Mouse (Mus musculus) 416B (cell line): ENCODE measurements around the gene Wwtr1.

ENCODE experiments used
- DNase-seq: peaks from one replicate; pipeline ENCODE4 v3.0.0; 2011; ENCODE audit warnings: low read depth

Wwtr1 gene

DNA sequence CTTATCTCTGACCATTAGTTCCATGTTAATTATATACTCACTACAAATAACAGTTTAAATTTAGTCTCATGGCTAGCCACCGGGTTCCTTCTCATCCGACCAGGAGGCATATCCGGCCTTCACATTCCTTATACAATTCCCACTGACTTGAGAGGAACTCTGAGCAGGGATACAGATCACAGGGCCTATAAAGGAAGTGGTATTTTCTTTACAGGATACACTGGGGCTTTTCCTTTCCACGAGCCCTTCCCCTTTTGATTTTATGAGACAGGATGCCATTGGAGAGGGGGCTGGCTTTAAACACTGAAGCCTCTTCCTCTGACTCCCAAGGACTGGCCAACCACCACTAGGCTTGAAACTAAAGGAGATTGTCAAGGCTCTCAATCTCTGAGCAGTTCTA lies 59.6 kb downstream of the Wwtr1 start:
- no peak for DNase-seq

GRCm38 (mm10) chr3:57515044-57515443 lies 60.7 kb downstream of the Wwtr1 start:
- no peak for DNase-seq

DNA sequence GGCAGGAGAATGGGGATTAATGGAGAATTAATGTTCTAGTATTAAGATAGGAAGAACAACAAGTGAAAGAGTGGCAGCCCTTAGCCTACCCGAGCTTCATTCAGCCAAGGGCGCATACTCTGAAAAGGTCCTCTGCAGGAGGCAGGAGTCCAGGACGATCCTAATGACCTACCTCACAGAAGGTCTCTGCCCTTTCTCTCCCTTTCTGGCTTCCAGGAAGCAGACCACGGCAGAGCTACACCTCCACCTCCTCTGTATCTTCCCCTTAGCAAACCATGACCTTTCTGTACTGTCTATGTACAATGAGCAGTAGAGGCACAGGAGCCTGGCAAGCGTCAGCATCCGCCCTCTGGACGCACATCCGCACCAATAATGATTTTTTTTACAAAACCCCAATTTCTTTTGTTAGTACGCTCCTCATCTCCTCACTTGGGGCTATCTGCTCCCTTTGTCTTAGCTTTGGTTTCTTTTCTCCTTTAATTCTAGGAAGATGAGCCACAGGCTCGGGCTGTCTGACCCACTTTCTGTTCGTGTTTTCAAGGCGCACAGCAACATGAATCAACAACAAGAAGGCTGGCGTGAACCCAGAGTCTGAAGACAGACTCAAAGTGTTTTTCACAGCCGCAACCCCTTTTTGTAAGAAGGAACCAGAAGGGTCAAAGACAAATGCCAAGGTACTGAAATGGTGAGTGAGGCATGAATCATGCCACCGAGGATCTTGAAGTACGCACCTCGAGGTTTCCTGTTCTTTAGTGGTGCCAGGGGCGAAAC lies 63.7 kb downstream of the Wwtr1 start:
- no peak for DNase-seq

DNA sequence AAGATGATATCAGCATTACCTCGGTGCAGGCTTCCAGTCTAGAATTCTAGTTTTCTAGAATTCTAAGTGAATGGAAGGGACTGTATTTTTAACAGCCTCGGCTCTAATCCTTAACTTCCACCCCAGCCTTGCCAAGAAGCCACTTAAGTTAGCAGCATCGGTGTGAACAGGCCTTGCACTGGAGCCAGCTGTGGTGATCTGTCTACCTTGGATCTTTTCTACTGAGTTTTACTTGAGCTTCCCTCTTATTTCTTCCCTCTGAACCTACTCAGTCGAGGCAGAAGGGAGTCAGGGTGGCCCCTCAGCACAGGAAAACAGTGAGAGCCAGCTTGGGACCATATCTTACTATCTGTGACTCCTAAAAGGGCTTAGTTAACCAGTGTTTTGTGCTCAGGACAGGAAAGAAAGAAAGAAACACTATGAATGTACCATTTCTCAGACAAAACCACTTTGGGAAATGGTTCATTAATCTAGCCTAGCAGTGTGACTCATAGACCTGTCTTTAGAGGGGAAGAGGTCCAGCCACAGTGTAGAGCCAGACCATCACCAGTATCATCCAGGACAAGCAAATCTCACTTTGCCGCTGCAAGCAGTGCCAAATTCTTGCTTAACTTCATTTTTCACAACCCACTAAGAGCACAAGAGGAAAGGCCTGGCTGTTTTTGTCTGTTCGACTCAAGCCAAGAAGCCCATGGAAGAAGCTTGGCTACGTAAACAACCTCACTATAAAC lies 65.6 kb downstream of the Wwtr1 start:
- peak; percentile 44 for DNase-seq

DNA sequence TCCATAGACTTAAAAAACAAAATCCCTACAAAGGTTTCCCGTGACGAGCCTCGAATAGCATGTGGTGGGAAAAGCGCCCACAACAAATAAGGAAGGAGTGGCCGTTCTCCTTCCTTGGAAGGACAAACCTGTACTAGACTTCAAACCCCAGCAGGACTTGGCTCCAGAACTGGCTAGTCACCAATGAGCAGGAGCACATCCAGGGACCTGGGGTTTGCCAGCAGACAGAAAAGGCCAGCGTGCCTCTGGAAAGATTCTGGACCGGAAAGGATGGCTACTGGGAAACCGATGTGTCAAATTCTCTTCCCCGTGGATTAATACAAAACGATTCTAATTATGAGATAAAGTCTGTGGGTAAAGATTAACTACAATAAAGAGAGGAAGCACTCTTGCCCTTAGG lies 69.7 kb downstream of the Wwtr1 start:
- DNase-seq: no peak

DNA sequence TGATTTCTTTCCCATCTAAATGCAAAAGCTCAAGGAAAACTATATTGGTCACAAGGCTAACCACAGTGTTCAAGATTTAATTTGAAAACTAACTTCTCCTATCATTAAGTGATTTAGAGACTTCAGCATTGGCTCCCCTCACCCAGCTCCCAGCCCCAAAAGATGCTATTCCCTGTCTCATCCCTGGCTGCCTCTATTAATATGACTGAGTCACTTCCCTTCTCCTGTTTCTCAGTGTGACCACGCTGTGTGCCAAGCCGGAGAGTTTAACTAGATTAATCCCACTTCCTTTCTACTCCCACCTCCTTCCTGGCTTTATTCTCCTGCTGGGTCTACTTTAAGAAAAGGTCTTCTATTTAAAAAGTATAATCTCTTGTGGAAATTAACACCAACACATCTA lies 71.0 kb downstream of the Wwtr1 start:
- DNase-seq: no peak

DNA sequence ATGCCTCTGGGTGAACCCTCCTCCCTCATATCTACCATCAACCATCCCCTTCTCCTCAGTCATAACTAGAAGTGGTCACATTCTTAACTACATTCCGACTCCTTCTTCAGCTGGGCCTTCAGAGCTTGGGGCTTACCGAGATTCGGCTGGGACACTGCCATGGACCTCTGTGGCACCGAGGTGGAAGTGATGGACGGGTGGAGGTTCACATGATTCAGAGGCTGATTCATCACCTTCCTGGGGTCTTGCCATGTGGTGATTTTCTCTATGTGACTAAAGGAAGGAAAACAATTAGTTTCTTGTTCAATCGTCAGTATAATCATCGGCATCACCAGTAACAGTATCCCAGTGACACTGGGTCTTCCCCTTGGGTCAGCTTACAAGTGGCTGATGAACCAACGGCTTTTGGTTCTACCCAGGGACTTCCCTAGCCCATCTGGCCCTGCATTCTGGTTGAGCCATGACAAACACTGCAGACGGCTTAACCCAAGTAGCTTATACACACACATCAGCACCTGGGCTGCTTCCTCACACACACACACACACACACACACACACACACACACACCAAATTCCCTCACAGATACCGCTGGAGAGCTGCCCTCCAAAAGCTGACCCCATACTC lies 74.0 kb downstream of the Wwtr1 start:
- DNase-seq: no peak

- DNase-seq: no peak
These were observed 74.9 kb downstream of the Wwtr1 start for GRCm38 (mm10) chr3:57500846-57501245.

GRCm38 (mm10) chr3:57497791-57498190 lies 77.9 kb downstream of the Wwtr1 start:
- DNase-seq: peak; percentile 26

- no peak for DNase-seq
These were observed 79.3 kb downstream of the Wwtr1 start for GRCm38 (mm10) chr3:57496428-57496827.

DNA sequence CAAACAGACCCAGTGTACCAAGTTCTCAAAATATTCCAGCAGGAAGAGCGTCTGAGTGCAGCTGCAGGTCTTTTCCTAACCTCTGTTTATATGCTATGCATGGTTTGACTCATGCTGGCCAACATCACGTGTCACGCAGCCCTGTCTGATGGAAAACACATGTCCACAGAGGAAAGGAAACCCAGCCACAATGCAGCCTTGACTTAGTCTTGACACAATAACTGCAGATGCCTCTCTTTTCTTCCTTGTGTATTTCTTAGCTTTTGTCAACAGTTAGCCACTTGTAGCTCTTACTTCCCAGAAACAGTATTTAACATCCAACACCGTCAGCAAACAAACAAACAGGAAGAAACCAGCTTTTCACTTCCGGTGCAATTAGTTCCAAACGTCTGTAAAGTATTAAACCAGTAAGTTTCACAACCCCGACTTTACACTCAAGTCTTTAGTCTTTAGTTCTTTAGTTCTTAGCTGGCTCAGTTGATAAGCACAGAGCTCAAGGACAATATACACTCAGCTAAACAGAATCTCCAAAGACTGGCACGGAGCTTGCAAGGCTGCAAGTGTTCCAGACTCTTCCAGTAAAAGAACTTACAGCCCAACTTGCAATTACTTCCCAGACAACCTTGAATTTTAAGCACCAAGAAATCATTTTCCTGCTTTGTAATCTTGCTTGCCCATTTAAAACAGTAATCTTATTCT lies 88.1 kb downstream of the Wwtr1 start:
- peak; percentile 17 for DNase-seq

- no peak for DNase-seq
These were observed 89.6 kb downstream of the Wwtr1 start for GRCm38 (mm10) chr3:57486068-57486467.

DNA sequence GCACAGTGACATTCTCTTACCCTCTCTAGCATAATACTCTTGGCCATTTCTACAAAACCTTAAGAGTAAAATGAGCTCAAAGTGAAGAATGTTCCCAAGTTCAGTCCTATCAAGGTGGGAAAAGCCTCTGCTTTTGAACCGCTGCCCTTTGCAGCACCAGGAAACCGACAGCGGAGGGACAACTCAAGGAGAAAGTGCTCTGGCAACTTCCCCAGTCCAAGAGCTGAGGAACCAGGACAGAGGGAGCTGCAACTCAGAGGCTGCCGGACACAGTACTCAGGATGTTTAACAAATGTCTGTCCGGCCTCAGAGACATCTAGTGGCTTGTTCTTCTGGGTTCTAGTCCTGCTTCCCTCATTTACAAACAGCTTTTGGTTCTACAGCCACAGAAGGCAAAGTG lies 93.7 kb downstream of the Wwtr1 start:
- DNase-seq: no peak

DNA sequence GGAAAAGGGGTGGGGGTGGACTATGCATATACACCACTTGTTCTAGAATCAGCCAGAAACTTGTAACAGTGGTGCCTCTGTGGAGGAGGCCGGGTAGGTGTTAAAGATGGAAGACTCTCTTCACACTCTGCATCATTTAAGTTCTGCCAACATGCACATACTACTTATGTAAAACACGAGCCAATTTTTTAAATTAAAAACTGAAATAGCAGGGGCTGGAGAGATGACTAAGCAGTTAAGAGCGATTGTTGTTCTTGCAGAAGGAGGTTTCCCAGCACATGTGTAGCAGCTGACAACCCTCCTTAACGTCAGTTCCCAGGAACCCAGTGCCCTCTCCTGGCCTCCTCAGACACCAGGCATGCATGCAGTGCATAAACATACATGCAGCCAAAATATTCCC lies 95.1 kb downstream of the Wwtr1 start:
- no peak for DNase-seq

DNA sequence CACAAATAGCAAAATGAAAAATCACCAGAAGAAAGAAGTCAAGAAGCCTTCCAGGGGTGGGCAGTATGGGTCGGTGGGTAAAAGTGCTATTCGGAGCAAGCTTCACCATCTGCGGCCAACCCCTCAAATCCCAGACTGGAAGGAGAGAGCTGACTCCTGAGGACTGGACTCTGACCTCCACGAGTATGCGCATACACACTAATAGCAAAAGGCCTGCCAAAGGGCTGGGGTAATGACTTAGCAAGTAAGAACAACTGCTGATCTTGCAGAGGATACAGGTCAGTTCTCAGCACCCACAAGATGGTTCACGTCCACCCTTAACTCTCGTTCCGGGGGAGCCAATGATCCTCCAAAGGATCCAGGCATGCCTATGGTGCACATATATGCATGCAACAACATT lies 101.3 kb downstream of the Wwtr1 start:
- no peak for DNase-seq

DNA sequence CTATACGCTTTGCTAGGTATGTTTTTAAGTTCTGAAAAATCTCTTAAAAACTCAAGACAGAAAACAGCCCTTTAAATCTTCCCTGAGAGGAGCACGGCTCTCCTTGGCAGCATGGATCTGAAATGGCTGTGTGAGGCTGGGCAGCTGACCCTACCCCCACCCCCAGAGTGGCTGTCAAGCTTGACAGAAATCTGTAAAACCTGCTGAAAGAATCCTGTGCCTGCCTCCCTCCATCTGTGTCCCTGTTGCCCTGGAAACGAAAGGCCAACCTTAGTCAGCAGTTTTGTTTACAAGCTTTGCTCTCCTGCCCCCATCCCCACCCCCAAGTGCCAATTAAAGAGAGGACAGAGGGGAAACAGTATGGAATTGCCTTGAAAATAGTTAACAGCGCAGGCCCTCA lies 103.3 kb downstream of the Wwtr1 start:
- DNase-seq: no peak

DNA sequence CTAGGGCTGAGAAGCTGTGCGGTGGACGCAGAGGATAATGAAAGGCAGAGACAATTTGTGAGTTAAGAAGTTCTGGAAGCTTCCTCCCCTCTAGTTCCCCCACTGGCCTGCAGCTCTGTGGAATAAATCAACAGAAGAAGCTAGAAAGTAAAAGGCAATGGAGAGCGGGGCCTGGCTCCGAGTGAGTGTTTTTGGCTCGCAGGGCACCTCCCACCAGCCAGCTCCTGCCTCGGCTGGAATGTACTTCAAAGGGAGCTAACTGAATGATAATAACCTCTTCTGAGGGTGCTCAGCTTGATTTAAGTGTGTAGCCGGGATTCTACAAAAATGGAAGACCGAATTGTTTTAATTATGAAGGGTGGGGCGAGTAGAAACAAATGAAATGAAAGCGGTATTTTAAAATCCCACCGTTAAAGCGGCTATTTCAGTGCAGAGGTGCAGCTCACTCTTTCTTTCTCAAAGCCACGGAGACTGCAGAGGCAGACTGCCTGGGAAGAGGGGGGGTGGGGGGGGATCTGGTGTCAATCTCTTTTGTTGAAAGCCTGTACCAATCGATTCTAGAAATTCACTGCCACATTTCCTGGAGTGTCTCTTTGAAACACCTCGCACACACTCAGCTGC lies 104.6 kb downstream of the Wwtr1 start:
- no peak for DNase-seq

DNA sequence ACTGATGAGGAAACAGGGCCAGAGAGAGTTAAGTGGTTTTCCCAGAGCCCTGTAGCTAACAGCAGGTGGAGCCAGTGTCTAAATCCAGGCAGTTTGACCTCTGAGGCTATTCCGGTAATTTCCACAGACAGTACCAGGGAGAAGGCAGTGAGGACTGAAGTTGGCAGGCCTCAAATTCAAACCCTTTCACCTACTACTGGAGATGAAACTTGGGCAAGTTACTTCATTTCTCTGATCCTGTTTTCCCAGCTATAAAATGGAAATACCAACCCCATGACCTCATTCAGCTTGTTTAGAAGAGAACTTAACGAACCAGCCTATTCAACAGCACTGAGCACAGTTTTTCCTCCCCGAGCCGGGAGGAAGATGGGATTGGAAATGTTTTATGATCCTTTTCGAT lies 105.4 kb downstream of the Wwtr1 start:
- peak; percentile 50 for DNase-seq

- no peak for DNase-seq
These were observed 106.4 kb downstream of the Wwtr1 start for GRCm38 (mm10) chr3:57469325-57469724.

GRCm38 (mm10) chr3:57466289-57466688 lies 109.4 kb downstream of the Wwtr1 start:
- DNase-seq: peak; percentile 59

DNA sequence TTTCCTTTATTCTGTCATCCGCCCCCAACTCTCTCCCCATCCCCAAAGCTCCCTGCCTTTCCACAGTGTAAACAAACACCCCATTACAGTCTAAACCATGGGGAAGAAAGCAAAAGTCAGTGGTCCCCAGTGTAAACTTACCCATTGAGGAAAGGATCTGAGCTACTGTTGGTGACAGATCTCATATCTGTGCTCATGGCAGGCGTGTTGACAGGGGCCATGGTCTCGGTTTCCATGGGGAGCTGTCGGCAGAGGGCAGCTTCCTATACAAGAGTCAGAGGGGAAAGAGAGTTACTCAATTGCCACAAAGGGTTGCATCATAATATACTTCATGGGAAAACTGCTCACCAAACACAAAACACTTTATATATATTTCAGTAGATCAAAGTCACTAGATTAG lies 112.4 kb downstream of the Wwtr1 start:
- DNase-seq: peak; percentile 57

- no peak for DNase-seq
These were observed 117.1 kb downstream of the Wwtr1 start for GRCm38 (mm10) chr3:57458652-57459051.
